In the genomic region with DNA sequence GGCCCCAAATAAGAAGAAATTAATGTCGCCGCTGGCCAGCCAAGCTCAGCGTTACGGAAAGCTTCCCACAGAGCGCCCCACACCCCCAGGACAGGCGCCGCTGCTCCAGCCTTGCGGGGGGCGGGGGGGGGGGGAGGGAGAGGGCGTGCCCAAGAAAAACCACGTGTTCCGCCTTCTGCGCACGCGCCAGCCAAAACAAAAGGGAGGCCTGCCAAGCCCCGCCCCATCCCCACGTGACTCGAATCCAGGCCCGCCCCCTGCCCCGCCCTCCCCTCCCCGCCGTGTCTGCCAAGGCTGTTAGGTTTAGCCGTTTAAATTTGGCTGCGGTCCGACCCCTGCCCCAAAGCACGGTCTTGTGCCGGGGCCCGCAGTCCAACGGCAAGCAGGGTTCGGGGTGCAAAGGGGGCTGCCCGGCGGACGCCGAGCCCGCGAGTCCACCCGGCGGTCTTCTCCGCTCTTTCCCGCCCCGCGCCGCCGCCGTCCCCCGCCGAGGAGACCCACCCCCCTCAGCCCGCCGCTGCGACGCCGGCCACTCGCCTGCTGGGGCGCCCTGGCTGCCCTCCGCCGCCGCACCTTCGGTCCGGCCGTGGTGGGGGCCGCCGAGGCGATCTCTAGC, we compare ENCODE assay signal across 8 mouse cellular contexts. TPM values are rescaled to one million over a fixed set of nuclear protein-coding genes. Genes with fewer than 3 reads are reported as not detected.
DNase-seq lines count a peak whose midpoint lies in the region; ATAC-seq and TF ChIP-seq lines count a peak whose summit lies in the region.

No protein-coding gene starts in this region.

- TF ChIP-seq POLR2A in brain, embryonic 14.5 days (IDR thresholded peaks at IDR 0.05; ENCODE audit: borderline replicate concordance, extremely low read depth, insufficient read depth, insufficient read length, poor library complexity, severe bottlenecking): no peak; the same call in 1 of the 2 replicates
- no peak for TF ChIP-seq POLR2A in liver, adult 2 months (IDR thresholded peaks at IDR 0.05; ENCODE audit: extremely low read depth, insufficient read depth, low read length)

- H3K27ac ChIP-seq in heart, embryonic 11.5 days (ENCODE audit: low read depth, low read length): peak overlapping the region; percentile 97
- H3K27ac ChIP-seq in kidney, postnatal 0 days: peak overlapping the region; percentile 98
- H3K27ac ChIP-seq in liver, adult 2 months (replicated peaks; ENCODE audit: insufficient read depth, low read depth, low read length): peak overlapping the region; percentile 98

- H3K36me3 ChIP-seq in heart, embryonic 11.5 days (ENCODE audit: control insufficient read depth, insufficient read depth, low read length): no peaks in the 10 kb centered on the region
- no peaks in the 10 kb centered on the region for H3K36me3 ChIP-seq in kidney, postnatal 0 days (ENCODE audit: insufficient read depth, low read length)
- H3K36me3 ChIP-seq in liver, adult 2 months (ENCODE audit: control insufficient read depth, insufficient read depth, low read length): no peaks in the 10 kb centered on the region

- H3K27me3 ChIP-seq in heart, embryonic 11.5 days (ENCODE audit: control insufficient read depth, insufficient read depth, low read length): no peaks in the 10 kb centered on the region
- no peaks in the 10 kb centered on the region for H3K27me3 ChIP-seq in kidney, postnatal 0 days (ENCODE audit: insufficient read depth, low read length)
- no peaks in the 10 kb centered on the region for H3K27me3 ChIP-seq in liver, adult 2 months (ENCODE audit: control insufficient read depth, insufficient read depth, low read length)

- H3K9ac ChIP-seq in heart, embryonic 11.5 days (ENCODE audit: low read depth, low read length): peak overlapping the region; percentile 93
- H3K9ac ChIP-seq in kidney, postnatal 0 days (ENCODE audit: low read depth, low read length): peak overlapping the region; percentile 84
- H3K9ac ChIP-seq in liver, adult 2 months (ENCODE audit: low read depth, low read length): peak overlapping the region; percentile 99

- peaks cover 5% of the 10 kb centered on the region; the same call in 1 of the 2 replicates for H3K79me2 ChIP-seq in liver, adult 2 months (ENCODE audit: control insufficient read depth, insufficient read depth, low read length)

- WGBS in heart, embryonic 11.5 days (ENCODE audit: insufficient replicate concordance): under 1% methylated on average over 61 of the region's 63 CpGs
- WGBS in kidney, postnatal 0 days: under 1% methylated on average over 51 of the region's 63 CpGs
- WGBS in liver, adult 2 months: under 1% methylated on average over 63 of the region's 63 CpGs

- DNase-seq in CD4-positive helper T cell, adult 2 months (ENCODE audit: low read depth, low spot score): peak; percentile 92
- peak; percentile 97 for DNase-seq in brain, embryonic 14.5 days (ENCODE audit: low read depth)
- DNase-seq in kidney, postnatal 0 days (ENCODE audit: low spot score): peak; percentile 92
- DNase-seq in liver, adult 2 months (ENCODE audit: extremely low read depth, low read depth, low spot score): peak; percentile 65
- peak; percentile 86 to 90 for DNase-seq in spleen, postnatal 36 days (ENCODE audit: low spot score in 2 of 2)

- no peak for TF ChIP-seq CTCF in brain, embryonic 14.5 days (IDR thresholded peaks at IDR 0.05; ENCODE audit: borderline replicate concordance, extremely low read depth, insufficient read depth, insufficient read length)
- TF ChIP-seq CTCF in kidney, postnatal 0 days (IDR thresholded peaks at IDR 0.05; ENCODE audit: low read depth): no peak; the same call in 1 of the 2 replicates
- TF ChIP-seq CTCF in liver, adult 2 months (IDR thresholded peaks at IDR 0.05; ENCODE audit: low read depth, low read length): no peak

- ATAC-seq in erythroblast, adult 5-6 weeks (replicated peaks; ENCODE audit: low FRiP score, poor library complexity, severe bottlenecking): peak; percentile 47
- ATAC-seq in heart, embryonic 11.5 days (replicated peaks; ENCODE audit: insufficient number of reproducible peaks, low FRiP score, low TSS enrichment): peak; percentile 85
- ATAC-seq in kidney, postnatal 0 days (replicated peaks; ENCODE audit: low FRiP score, low read depth): peak; percentile 88
- ATAC-seq in monocyte, adult 5-6 weeks (replicated peaks; ENCODE audit: insufficient number of reproducible peaks, low FRiP score, low TSS enrichment, poor library complexity, severe bottlenecking): peak; percentile 60

- peak overlapping the region; percentile 62 for H3K4me3 ChIP-seq in heart, embryonic 11.5 days (ENCODE audit: low read depth, low read length)
- peak overlapping the region; percentile 86 for H3K4me3 ChIP-seq in kidney, postnatal 0 days (replicated peaks; ENCODE audit: low read depth, low read length)
- H3K4me3 ChIP-seq in liver, adult 2 months (ENCODE audit: insufficient read depth, low read depth, low read length): peak overlapping the region; percentile 94

- no peaks in the 10 kb centered on the region for H3K9me3 ChIP-seq in heart, embryonic 11.5 days (replicated peaks; ENCODE audit: control insufficient read depth, low read length)
- H3K9me3 ChIP-seq in kidney, postnatal 0 days (replicated peaks; ENCODE audit: low read length): no peaks in the 10 kb centered on the region

- peaks cover 8% of the 10 kb centered on the region; the same call in 1 of the 2 replicates for H3K4me1 ChIP-seq in heart, embryonic 11.5 days (ENCODE audit: control insufficient read depth, insufficient read depth, low read length)
- peaks cover 15% of the 10 kb centered on the region; the same call in 1 of the 2 replicates for H3K4me1 ChIP-seq in kidney, postnatal 0 days (replicated peaks; ENCODE audit: insufficient read depth, low read length)
- peaks cover 8% of the 10 kb centered on the region for H3K4me1 ChIP-seq in liver, adult 2 months (ENCODE audit: control insufficient read depth, insufficient read depth, low read length)

- H3K4me2 ChIP-seq in heart, embryonic 11.5 days: peak overlapping the region; percentile 86
- peak overlapping the region; percentile 82 for H3K4me2 ChIP-seq in kidney, postnatal 0 days (ENCODE audit: low read length)

RNA-seq across cellular contexts. Expression of a gene that starts 0.4 kb away (rescaled TPM):
- polyA plus RNA-seq in brain, embryonic 14.5 days (2012; rRNA removed): 14.0 TPM in 2 replicates
- total RNA-seq in erythroblast, adult 5-6 weeks (2015; ENCODE audit: low replicate concordance): 13.0 and 14.6 TPM in 2 replicates
- total RNA-seq in erythroblast, adult 5-6 weeks (2017; ENCODE audit: low replicate concordance): 3.6 and 6.0 TPM in 2 replicates
- 7.3 and 9.3 TPM in 2 replicates for polyA plus RNA-seq in heart, embryonic 11.5 days (2014; fragmentation: Nextera tagmentation; extraction: Ambion mirVana)
- polyA plus RNA-seq in kidney, postnatal 0 days (2015; fragmentation: Nextera tagmentation; extraction: Ambion mirVana): 17.3 and 17.9 TPM in 2 replicates
- total RNA-seq in liver, adult 2 months (2014; rRNA removed): 18.5 and 18.9 TPM in 2 replicates
- 1.6 TPM in 2 replicates for polyA plus RNA-seq in liver, adult 2 months (2012; rRNA removed)
- 15.6 to 25.1 TPM (median 23.7 TPM) in 3 replicates for total RNA-seq in monocyte, adult 5-6 weeks (2017)

RNA-seq across cellular contexts. Expression of a gene that starts 46.1 kb away (rescaled TPM):
- 9.6 and 18.0 TPM in 2 replicates for polyA plus RNA-seq in brain, embryonic 14.5 days (2012; rRNA removed)
- total RNA-seq in erythroblast, adult 5-6 weeks (2015; ENCODE audit: low replicate concordance): 33.6 and 43.2 TPM in 2 replicates
- total RNA-seq in erythroblast, adult 5-6 weeks (2017; ENCODE audit: low replicate concordance): 21.0 and 25.0 TPM in 2 replicates
- 257 and 291 TPM in 2 replicates for polyA plus RNA-seq in heart, embryonic 11.5 days (2014; fragmentation: Nextera tagmentation; extraction: Ambion mirVana)
- 254 and 281 TPM in 2 replicates for polyA plus RNA-seq in kidney, postnatal 0 days (2015; fragmentation: Nextera tagmentation; extraction: Ambion mirVana)
- 91.1 and 96.5 TPM in 2 replicates for total RNA-seq in liver, adult 2 months (2014; rRNA removed)
- 43.1 and 47.6 TPM in 2 replicates for polyA plus RNA-seq in liver, adult 2 months (2012; rRNA removed)
- 28.7 to 44.7 TPM (median 42.2 TPM) in 3 replicates for total RNA-seq in monocyte, adult 5-6 weeks (2017)

Comparison
In these comparisons a context has a peak if more than half of its experiments do, and no peak if none do; other contexts are left out.
1. Peak in every context shown above with its lines: DNase-seq, ATAC-seq, H3K4me3 ChIP-seq and H3K27ac ChIP-seq.